Mouse (Mus musculus) ES-E14 (cell line): ENCODE results near the gene Itgax. TPM values are rescaled to one million over a fixed set of nuclear protein-coding genes. Genes with fewer than 3 reads are reported as not detected.

Source experiments
- DNase-seq: peaks from one replicate; pipeline ENCODE4 v3.0.0-alpha.2; 2013; ENCODE audit warnings: low read depth, low spot score
- H3K27ac ChIP-seq: 2 replicates; pipeline ENCODE4 v1.5.1; 2012; ENCODE audit warnings: low read depth, mild to moderate bottlenecking, low read length, moderate library complexity, mixed read lengths; ENCODE audit not compliant: poor library complexity, insufficient read depth, severe bottlenecking
- H3K36me3 ChIP-seq: 2 replicates; pipeline ENCODE4 v1.6.1; 2012; ENCODE audit warnings: mild to moderate bottlenecking, low read length, moderate library complexity, mixed read lengths; ENCODE audit not compliant: control insufficient read depth, poor library complexity, insufficient read depth, severe bottlenecking
- H3K4me1 ChIP-seq, 2 experiments: fragments of 150-350 bp in 1 of 2; sonication (generic) in 1 of 2; 2 replicates each; pipeline ENCODE4 v1.6.1; 2012; ENCODE audit warnings: low read length in 2 of 2, mild to moderate bottlenecking in 1 of 2, mixed read lengths in 1 of 2; ENCODE audit not compliant: control insufficient read depth in 2 of 2, insufficient read depth in 2 of 2, poor library complexity in 1 of 2
- H3K4me3 ChIP-seq, 2 experiments: fragments of 150-350 bp in 1 of 2; sonication (generic) in 1 of 2; 2 replicates each; pipeline ENCODE4 v1.5.1; 2012; ENCODE audit warnings: low read length in 2 of 2, low read depth in 1 of 2, mild to moderate bottlenecking in 1 of 2, mixed read lengths in 1 of 2; ENCODE audit not compliant: insufficient read depth in 1 of 2, poor library complexity in 1 of 2, severe bottlenecking in 1 of 2
- H3K9ac ChIP-seq: 2 replicates; pipeline ENCODE4 v1.6.1; 2012; ENCODE audit warnings: low read depth, mild to moderate bottlenecking, low read length, mixed read lengths; ENCODE audit not compliant: poor library complexity, insufficient read depth, severe bottlenecking
- H3K9me3 ChIP-seq: fragments of 150-350 bp; sonication (generic); 2 replicates; pipeline ENCODE4 v1.6.1; 2012; ENCODE audit warnings: low read depth, mild to moderate bottlenecking, low read length; ENCODE audit not compliant: control insufficient read depth, insufficient read depth
- CHD2 ChIP-seq: IDR thresholded peaks from 2 replicates; pipeline ENCODE4 v1.6.1; 2014; ENCODE audit warnings: mild to moderate bottlenecking, low read depth, low read length, inconsistent platforms
- HCFC1 ChIP-seq: IDR thresholded peaks from 2 replicates; pipeline ENCODE4 v1.6.1; 2012; ENCODE audit warnings: low read length, inconsistent platforms, borderline replicate concordance; ENCODE audit not compliant: insufficient read depth
- MAFK ChIP-seq: IDR thresholded peaks from 2 replicates; pipeline ENCODE4 v1.6.1; 2014; ENCODE audit warnings: mild to moderate bottlenecking, low read depth, low read length, inconsistent platforms; ENCODE audit not compliant: insufficient read depth
- ZC3H11A ChIP-seq: IDR thresholded peaks from 2 replicates; pipeline ENCODE4 v1.6.1; 2012; ENCODE audit warnings: low read depth, mild to moderate bottlenecking, inconsistent platforms, low read length, borderline replicate concordance
- ZNF384 ChIP-seq: IDR thresholded peaks from 2 replicates; pipeline ENCODE4 v1.6.1; 2012; ENCODE audit warnings: low read depth, low read length, inconsistent platforms
- in situ Hi-C, 2 experiments: fragments of 600-800 bp; cut with MboI; formaldehyde crosslinking; loops; one replicate each; pipeline ENCODE4 v1.15.1; 2025; ENCODE audit warnings: low sequenced_read_pairs in 2 of 2, inconsistent platforms in 1 of 2; ENCODE audit not compliant: unreplicated experiment in 2 of 2
- total RNA-seq: library from RNA; depleted of rRNA; stranded (reverse); fragments of 300-350 nt; gene quantifications from 2 replicates; pipeline ENCODE4 v1.2.3, GENCODE M21; 2012; rRNA removed

The Itgax gene
- total RNA-seq, 1 experiment: not detected

- no peak for DNase-seq
- H3K4me3 ChIP-seq: no peak overlapping the region
- TF ChIP-seq CHD2 (no peak), HCFC1 (no peak), ZNF384 (no peak), MAFK (no peak), ZC3H11A (no peak)
- no peaks in the 10 kb centered on the region for H3K9me3 ChIP-seq
- in situ Hi-C loops: no loop called here
- H3K27ac ChIP-seq: no peak overlapping the region
- no peaks in the 10 kb centered on the region for H3K4me1 ChIP-seq
- H3K9ac ChIP-seq: no peak overlapping the region
- H3K36me3 ChIP-seq: no peaks in the 10 kb centered on the region
Observed at GRCm38 (mm10) chr7:128169996-128170395, 40.6 kb downstream of the Itgax start.

DNA sequence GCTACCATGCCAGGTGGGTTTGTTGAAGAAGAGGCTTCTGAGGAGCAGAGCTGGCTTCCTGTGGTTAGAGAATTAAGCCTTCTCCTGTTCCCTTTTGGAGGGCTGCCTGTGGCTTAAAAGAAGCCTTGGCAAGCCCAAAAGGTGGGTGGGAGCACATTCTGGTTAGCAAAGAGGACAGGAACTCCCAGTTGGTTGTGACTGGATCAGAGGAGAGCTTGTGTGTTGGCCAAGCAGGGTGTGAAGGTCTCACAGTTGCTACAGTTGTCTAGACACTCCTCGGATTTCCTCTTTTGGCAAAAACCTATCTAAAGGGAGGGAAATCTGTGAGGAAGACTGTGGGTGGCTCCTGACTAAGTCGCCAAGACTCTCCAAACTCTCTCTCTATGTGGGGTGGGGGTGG is 49.0 kb downstream of the Itgax start:
- Histone ChIP-seq H3K9ac (no peak overlapping the region), H3K27ac (no peak overlapping the region), H3K4me3 (no peak overlapping the region), H3K4me1 (no peaks in the 10 kb centered on the region), H3K36me3 (no peaks in the 10 kb centered on the region), H3K9me3 (no peaks in the 10 kb centered on the region)
- no peak for DNase-seq
- in situ Hi-C loops: no loop called here
- TF ChIP-seq MAFK: no peak
- no peak for TF ChIP-seq ZNF384
- TF ChIP-seq CHD2: no peak
- no peak for TF ChIP-seq HCFC1
- TF ChIP-seq ZC3H11A: no peak

DNA sequence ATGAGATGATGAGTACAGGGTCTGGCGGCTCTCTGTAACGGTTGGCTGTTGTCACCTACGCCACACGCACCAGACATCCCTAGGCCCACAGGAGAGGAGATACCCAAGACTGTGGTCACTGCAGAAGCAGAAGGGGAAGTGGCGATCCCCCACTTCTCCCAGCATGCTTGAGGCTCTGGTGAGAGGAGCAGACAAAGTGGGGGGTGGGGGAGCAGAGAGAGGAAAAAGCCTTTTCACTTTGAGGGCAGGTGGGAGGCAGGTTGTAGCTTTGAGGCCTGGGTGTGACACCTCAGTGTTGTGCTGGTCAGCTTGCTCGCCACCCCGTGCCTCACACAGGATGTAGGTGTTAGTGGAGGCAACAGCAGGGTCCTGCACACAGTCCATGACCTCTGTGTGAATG is 50.8 kb downstream of the Itgax start:
- Histone ChIP-seq H3K36me3 (no peaks in the 10 kb centered on the region), H3K4me1 (no peaks in the 10 kb centered on the region), H3K27ac (no peak overlapping the region), H3K9ac (no peak overlapping the region), H3K9me3 (no peaks in the 10 kb centered on the region), H3K4me3 (no peak overlapping the region)
- in situ Hi-C loops: no loop called here
- no peak for DNase-seq
- TF ChIP-seq MAFK (no peak), HCFC1 (no peak), CHD2 (no peak), ZC3H11A (no peak), ZNF384 (no peak)

DNA sequence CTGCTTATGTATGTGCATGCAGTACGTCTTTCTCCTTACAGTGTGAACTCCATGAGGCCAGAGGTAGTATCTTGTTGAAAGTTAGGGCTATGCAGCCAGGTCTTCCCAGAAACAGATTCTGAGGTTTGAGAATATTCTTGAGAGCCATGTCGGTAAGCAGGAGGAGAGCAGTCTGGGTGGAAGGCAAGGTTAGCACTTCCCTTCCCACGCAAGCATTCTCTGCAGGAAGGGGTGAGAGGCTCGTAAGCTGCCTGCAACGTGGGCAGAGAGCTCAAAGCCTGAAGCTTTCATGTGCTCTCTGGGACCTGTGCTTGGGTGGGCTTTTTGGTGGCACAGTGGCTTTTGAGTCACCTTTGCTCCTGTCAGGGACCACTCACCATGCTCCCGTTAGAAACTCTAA is 51.2 kb downstream of the Itgax start:
- H3K27ac ChIP-seq: no peak overlapping the region
- no peak overlapping the region for H3K4me3 ChIP-seq
- H3K4me1 ChIP-seq: no peaks in the 10 kb centered on the region
- H3K9me3 ChIP-seq: no peaks in the 10 kb centered on the region
- no peaks in the 10 kb centered on the region for H3K36me3 ChIP-seq
- TF ChIP-seq ZNF384: no peak
- no peak for TF ChIP-seq ZC3H11A
- no peak for TF ChIP-seq CHD2
- TF ChIP-seq HCFC1: no peak
- TF ChIP-seq MAFK: no peak
- in situ Hi-C loops: no loop called here
- DNase-seq: no peak
- H3K9ac ChIP-seq: no peak overlapping the region

GRCm38 (mm10) chr7:128181691-128182090 is 52.3 kb downstream of the Itgax start:
- no peak overlapping the region for H3K4me3 ChIP-seq
- H3K9me3 ChIP-seq: no peaks in the 10 kb centered on the region
- H3K27ac ChIP-seq: no peak overlapping the region
- H3K36me3 ChIP-seq: no peaks in the 10 kb centered on the region
- TF ChIP-seq MAFK (no peak), HCFC1 (no peak), ZNF384 (no peak), ZC3H11A (no peak), CHD2 (no peak)
- in situ Hi-C loops: no loop called here
- no peak for DNase-seq
- H3K4me1 ChIP-seq: no peaks in the 10 kb centered on the region
- H3K9ac ChIP-seq: no peak overlapping the region

Other genes with a start within 250 kb of the Itgax start
- 0.67 and 0.69 TPM in 2 replicates for gene Prss53, start 238.6 kb upstream of the Itgax start, total RNA-seq
- gene Gm21974, start 234.1 kb upstream of the Itgax start, total RNA-seq: not detected in 2 replicates
- gene Vkorc1, start 233.9 kb upstream of the Itgax start, total RNA-seq: 88.5 and 115 TPM in 2 replicates
- 53.9 and 56.4 TPM in 2 replicates for gene Bckdk, start 225.5 kb upstream of the Itgax start, total RNA-seq
- gene Kat8, start 217.0 kb upstream of the Itgax start, total RNA-seq: 35.1 and 35.6 TPM in 2 replicates
- 11.3 and 16.5 TPM in 2 replicates for gene Prss8, start 199.4 kb upstream of the Itgax start, total RNA-seq
- gene Prss36, start 182.8 kb upstream of the Itgax start, total RNA-seq: 15.3 and 15.4 TPM in 2 replicates
- 91.6 and 142 TPM in 2 replicates for gene Fus, start 162.1 kb upstream of the Itgax start, total RNA-seq
- 38.7 and 62.1 TPM in 2 replicates for gene Pycard, start 135.7 kb upstream of the Itgax start, total RNA-seq
- 1.1 and 1.2 TPM in 2 replicates for gene Trim72, start 125.6 kb upstream of the Itgax start, total RNA-seq
- 0.42 and 1.0 TPM in 2 replicates for gene Itgam, start 66.9 kb upstream of the Itgax start, total RNA-seq
- gene Gm49368, start 66.9 kb upstream of the Itgax start, total RNA-seq: not detected in 2 replicates
- not detected in 2 replicates for gene Itgad, start 24.8 kb downstream of the Itgax start, total RNA-seq
- gene Cox6a2, start 76.8 kb downstream of the Itgax start, total RNA-seq: 0.36 TPM in 1 of 2 replicates, not detected in the other
- 9.3 and 11.4 TPM in 2 replicates for gene Armc5, start 107.8 kb downstream of the Itgax start, total RNA-seq
- gene 9130023H24Rik, start 108.5 kb downstream of the Itgax start, total RNA-seq: 2.1 and 2.6 TPM in 2 replicates
- gene Tgfb1i1, start 117.3 kb downstream of the Itgax start, total RNA-seq: 5.1 and 10.5 TPM in 2 replicates
- gene Slc5a2, start 136.1 kb downstream of the Itgax start, total RNA-seq: 0.49 and 0.53 TPM in 2 replicates
- 18.6 and 19.6 TPM in 2 replicates for gene BC017158, start 168.6 kb downstream of the Itgax start, total RNA-seq